Mouse (Mus musculus): Measurements from ENCODE around the gene Gpr27.

Gpr27 gene

GRCm38 (mm10) chr6:99677325-99677724, 15.2 kb upstream of the Gpr27 start:
- DNase-seq, result no peak

DNA sequence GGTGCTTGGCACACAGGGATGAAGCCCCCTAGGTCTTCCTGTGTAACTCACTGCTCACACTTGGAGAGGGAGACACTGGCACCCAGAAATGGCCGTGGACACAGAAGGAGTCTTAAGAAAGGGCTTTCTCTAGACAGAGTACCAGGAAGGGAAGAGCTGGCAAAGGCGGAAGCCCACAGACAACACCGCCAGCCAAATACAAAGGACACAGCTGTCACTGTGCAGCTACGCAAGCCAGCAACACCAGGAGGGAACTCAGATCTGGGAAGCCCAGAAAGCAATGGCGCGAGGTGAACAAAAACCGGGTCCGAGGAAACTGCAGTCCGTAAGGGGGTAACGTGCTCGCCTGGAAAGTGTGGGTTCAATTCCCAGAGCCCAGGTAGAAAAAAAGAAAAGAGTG, 14.4 kb upstream of the Gpr27 start:
- no peak for DNase-seq

DNA sequence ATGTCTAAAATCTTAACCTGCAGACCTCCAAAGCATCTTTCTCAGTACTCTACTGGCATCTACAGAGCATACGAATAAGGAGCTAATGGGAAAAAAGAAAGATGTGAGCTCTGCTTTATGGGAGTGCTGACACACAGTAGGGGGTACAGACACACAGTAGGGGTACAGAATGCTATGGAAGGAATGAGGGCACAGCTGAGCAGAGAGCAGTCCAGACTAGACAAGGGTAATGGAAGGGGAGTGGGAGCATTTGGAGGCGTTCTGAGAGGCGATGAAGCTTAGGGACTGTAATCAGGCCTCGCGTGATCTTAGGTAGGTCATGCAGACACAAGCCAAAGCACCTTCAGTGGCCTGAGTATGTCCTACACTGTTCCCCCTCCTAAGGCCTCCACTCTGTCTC, 8.5 kb upstream of the Gpr27 start:
- no peak for DNase-seq

- DNase-seq, result no peak
Observed at GRCm38 (mm10) chr6:99684899-99685298, 7.6 kb upstream of the Gpr27 start.

DNA sequence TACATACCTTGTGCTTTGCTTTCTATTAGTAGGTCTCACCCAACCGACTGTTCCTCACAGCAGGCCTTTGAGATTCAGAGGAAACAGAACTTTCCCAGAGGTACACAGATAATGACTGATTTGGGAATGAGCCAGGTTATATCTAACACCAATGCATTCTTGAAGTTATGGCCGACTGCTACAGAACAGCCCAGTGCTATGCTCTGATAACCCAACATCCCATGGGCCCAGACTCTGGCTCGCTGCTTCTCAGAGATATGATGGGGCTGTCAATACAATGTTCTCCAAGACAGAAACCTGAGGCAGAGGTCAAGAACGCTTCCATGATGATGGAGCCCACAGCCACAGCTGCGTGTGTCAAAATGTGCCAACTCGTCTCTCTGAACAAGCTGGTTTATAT, 4.0 kb upstream of the Gpr27 start:
- DNase-seq, result no peak

DNA sequence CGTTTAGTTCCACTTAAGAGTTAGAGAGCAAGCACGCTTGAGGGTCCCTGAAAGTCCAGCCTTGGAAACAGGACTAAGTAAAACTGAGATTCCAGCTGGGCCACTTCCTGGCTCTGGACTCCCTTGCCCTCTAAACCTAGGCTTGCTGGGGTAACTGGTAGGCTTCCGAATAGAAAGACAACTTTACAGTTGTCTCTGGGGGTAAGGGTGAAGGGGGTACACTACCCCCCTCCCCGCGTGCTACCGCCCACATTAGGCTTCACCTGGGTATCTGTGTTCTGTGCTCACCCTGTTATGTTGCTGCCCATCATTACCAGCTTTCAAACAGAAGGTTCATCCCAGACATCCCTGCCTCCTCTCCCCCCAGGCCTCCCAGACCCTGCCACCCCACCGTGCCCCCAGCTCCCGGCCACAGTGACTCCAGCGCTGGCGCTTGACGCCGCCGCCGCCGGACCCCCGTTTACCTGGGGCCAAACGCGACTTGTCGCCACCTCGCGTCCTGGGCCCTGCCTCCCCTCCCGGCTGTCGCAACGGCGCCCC, 743 bp upstream of the Gpr27 start:
- no peak for DNase-seq

DNA sequence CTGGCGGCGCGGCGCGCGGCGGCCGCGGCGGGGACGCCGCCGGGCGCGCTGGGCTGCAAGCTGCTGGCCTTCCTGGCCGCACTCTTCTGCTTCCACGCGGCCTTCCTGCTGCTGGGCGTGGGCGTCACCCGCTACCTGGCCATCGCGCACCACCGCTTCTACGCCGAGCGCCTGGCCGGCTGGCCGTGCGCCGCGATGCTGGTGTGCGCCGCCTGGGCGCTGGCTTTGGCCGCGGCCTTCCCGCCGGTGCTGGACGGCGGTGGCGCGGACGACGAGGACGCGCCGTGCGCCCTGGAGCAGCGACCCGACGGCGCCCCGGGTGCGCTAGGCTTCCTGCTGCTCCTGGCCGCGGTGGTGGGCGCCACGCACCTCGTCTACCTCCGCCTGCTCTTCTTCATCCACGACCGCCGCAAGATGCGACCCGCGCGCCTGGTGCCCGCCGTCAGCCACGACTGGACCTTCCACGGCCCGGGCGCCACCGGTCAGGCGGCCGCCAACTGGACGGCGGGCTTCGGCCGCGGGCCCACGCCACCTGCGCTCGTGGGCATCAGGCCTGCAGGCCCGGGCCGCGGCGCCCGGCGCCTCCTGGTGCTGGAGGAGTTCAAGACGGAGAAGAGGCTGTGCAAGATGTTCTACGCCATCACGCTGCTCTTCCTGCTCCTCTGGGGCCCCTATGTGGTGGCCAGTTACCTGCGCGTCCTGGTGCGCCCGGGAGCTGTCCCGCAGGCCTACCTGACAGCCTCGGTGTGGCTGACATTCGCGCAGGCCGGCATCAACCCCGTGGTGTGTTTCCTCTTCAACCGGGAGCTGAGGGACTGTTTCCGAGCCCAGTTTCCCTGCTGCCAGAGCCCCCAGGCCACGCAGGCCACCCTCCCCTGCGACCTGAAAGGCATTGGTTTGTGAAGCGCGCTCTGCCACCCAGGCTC, 700 bp downstream of the Gpr27 start:
- no peak for DNase-seq

GRCm38 (mm10) chr6:99700484-99700883, 8.0 kb downstream of the Gpr27 start:
- peak; percentile 18 to 51 for DNase-seq

DNA sequence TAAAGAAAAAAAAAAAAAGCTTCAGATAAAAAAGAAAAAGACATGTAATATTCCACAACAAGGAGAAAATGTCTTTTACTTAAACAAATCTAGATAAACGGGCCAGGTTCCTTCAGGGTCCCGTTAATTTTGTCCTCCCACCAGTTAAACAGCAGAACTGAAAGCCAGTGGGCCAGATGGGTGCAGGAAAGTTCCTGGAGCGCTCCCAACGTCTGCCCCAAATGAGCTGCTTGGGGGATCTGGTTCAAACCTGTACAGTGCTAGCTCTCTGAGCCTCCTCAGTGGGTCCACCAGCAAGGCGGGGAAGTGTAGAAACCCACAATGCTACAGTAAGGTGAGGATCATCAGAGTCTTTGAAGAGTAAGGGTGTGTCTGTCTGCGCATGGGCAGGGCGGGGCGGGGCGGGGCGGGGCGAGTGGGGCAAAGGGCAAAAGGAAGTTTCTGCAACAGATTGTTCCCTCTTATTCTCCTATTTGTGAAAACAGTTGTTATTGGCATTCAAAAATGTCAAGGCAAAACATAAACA, 19.2 kb downstream of the Gpr27 start:
- no peak for DNase-seq

GRCm38 (mm10) chr6:99713256-99713655, 20.8 kb downstream of the Gpr27 start:
- no peak for DNase-seq

GRCm38 (mm10) chr6:99715191-99715590, 22.7 kb downstream of the Gpr27 start:
- no peak for DNase-seq

- DNase-seq, result no peak
Observed at GRCm38 (mm10) chr6:99715913-99716312, 23.4 kb downstream of the Gpr27 start.

- DNase-seq, result no peak
Observed at GRCm38 (mm10) chr6:99721032-99721431, 28.6 kb downstream of the Gpr27 start.

DNA sequence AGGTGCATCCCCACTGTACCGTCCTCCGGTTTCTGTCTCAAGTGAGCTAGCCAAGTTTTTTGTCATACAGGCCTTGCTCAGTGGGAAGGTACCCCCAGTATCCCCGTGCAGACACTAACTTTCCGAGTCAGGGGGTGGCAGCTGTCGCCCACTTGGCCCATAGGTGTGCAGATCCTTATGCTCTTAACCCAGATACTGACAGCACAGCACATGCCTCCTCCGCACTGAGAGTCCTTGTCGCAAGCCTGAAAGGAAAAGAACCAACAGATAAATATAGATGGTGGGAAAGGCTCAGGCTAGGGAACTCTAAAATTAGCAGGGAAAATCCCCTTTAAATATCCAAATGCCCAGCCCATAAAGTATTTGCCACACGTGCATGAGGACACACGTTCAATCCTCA, 29.9 kb downstream of the Gpr27 start:
- DNase-seq, result no peak

GRCm38 (mm10) chr6:99725971-99726561, 33.6 kb downstream of the Gpr27 start, which contains the start of gene Prok2:
Gene Prok2 (minus strand): TSS chr6:99726392.
- DNase-seq, result no peak

DNA sequence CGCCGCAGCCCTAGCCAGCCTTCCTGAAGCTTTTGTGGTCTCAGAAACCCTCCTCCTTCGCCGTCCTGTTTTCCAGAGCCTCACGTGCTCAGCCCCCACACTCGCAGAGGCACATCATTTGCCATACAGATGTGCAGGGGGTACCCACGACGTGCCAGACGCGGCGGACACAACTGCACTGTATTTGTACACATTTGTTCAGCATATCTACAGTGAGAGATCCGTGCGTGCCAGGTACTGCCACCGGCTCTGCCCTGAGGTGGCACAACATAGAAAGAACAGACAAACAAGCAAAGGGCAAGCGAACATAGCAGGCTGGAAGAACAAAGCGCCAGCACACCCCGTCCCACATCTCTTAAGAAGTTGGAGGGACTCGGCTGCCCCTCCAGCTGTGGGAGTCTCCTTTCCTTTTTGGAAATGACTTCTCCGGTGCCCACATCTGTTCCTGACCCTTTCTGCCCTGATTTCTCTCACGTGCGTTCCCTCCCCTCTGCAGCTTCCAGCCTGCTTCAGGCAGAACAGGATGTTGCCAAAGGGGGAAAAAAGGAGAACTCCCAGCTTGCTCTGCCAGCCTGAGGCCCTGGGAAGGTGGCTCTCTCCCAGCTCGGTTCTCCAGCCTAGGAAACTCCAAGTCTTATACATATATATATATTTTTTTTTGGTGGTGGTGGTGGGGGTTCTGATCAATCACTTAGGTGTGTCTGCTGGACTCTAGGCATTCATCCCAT, 34.3 kb downstream of the Gpr27 start:
- no peak for DNase-seq

GRCm38 (mm10) chr6:99729853-99730252, 37.4 kb downstream of the Gpr27 start:
- DNase-seq, result no peak

- no peak for DNase-seq
Observed at GRCm38 (mm10) chr6:99731926-99732325, 39.4 kb downstream of the Gpr27 start.

DNA sequence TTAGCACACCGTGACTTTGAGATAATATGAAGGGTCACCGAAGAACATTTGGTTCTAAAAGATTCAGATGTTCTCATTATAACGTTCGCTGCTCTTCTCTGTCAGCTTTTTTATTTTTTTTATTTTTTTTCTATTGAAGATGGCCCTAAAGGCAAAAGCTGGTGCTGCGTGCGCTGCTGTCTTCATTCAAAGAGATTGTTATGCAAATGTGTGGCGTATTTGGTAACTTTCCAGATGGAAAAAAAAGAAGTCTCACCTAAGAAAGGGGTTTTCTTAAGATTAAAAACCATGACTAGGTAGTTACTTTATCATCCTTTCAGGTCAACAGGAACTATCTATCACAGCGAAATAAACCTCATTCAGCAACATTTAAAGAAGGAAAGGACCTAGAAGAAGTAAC, 40.2 kb downstream of the Gpr27 start:
- DNase-seq, result no peak

- DNase-seq, result peak; percentile 37 to 47
Observed at GRCm38 (mm10) chr6:99734666-99735065, 42.2 kb downstream of the Gpr27 start.

DNA sequence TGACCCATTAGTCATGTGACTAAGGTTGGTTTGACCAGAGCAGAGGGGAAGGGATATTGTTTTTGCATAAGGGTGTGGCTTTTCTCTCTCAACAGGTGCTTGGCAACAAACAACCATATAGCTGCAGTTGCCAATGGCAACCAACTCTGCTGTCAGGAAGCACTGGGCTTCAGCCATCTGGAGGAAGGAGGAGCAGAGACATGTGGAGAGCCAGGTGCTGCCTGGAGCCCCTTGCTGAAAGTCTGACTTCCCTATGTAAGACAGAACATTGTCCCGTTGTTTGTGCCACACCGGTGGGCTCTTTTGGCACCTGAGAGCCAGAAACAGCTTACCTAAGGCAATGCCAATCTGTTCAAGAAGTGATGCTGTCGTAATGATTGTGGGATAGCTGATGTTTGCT, 50.4 kb downstream of the Gpr27 start:
- no peak for DNase-seq

Measured in kidney, postnatal 25 days (tissue).